Mouse (Mus musculus): ENCODE measurements at regions not wholly inside any gene's neighbourhood (a gene's known extent, or its start where the extent isn't known, plus 50 kb on each side); places are given as distances from the start of the nearest gene placed in this dataset.

- Histone ChIP-seq H3K9ac (no peak overlapping the region), H3K27me3 (replicated peaks) (no peaks in the 10 kb centered on the region), H3K4me2 (no peak overlapping the region), H3K4me1 (no peaks in the 10 kb centered on the region), H3K9me3 (no peaks in the 10 kb centered on the region), H3K36me3 (no peaks in the 10 kb centered on the region), H3K27ac (no peak overlapping the region), H3K4me3 (replicated peaks) (no peak overlapping the region)
- ATAC-seq (ENCODE audit: insufficient read depth, low FRiP score, low read depth) = no peak
- WGBS = 70% methylated on average over 13 of the region's 13 CpGs
These were observed 87.0 kb downstream of the Cog6 start for GRCm38 (mm10) chr3:52929827-52930605.

- Histone ChIP-seq H3K36me3 (no peaks in the 10 kb centered on the region), H3K27ac (no peak overlapping the region), H3K9ac (no peak overlapping the region), H3K27me3 (replicated peaks) (no peaks in the 10 kb centered on the region), H3K4me1 (no peaks in the 10 kb centered on the region), H3K4me2 (no peak overlapping the region), H3K9me3 (no peaks in the 10 kb centered on the region), H3K4me3 (replicated peaks) (no peak overlapping the region)
- WGBS = 66% methylated on average over 12 of the region's 12 CpGs
- ATAC-seq (ENCODE audit: insufficient read depth, low FRiP score, low read depth) = no peak
These were observed 89.6 kb downstream of the Cog6 start for GRCm38 (mm10) chr3:52927361-52927841.

- H3K27ac ChIP-seq = no peak overlapping the region
These were observed 90.5 kb downstream of the Cog6 start for GRCm38 (mm10) chr3:52926549-52926948.

GRCm38 (mm10) chr3:52925223-52925622 lies 91.8 kb downstream of the Cog6 start:
- Histone ChIP-seq H3K9ac (no peak overlapping the region), H3K4me2 (no peak overlapping the region), H3K36me3 (no peaks in the 10 kb centered on the region), H3K27me3 (replicated peaks) (no peaks in the 10 kb centered on the region), H3K9me3 (no peaks in the 10 kb centered on the region), H3K4me3 (replicated peaks) (no peak overlapping the region), H3K27ac (no peak overlapping the region), H3K4me1 (no peaks in the 10 kb centered on the region)
- WGBS = 67% methylated on average over 3 of the region's 3 CpGs
- no peak for ATAC-seq (ENCODE audit: insufficient read depth, low FRiP score, low read depth)

More at GRCm38 (mm10) chr3:52926549-52926948, 90.5 kb downstream of the Cog6 start:
- Histone ChIP-seq H3K27me3 (replicated peaks) (no peaks in the 10 kb centered on the region), H3K9ac (no peak overlapping the region), H3K36me3 (no peaks in the 10 kb centered on the region), H3K4me1 (no peaks in the 10 kb centered on the region), H3K4me2 (no peak overlapping the region), H3K4me3 (replicated peaks) (no peak overlapping the region), H3K9me3 (no peaks in the 10 kb centered on the region)
- no peak for ATAC-seq (ENCODE audit: insufficient read depth, low FRiP score, low read depth)
- WGBS = 83% methylated on average over 3 of the region's 3 CpGs

GRCm38 (mm10) chr3:52924631-52925030 lies 92.4 kb downstream of the Cog6 start:
- H3K27ac ChIP-seq = no peak overlapping the region
- H3K4me3 ChIP-seq (replicated peaks) = no peak overlapping the region
- H3K36me3 ChIP-seq = no peaks in the 10 kb centered on the region
- no peaks in the 10 kb centered on the region for H3K27me3 ChIP-seq (replicated peaks)
- WGBS = 86% methylated on average over 2 of the region's 2 CpGs
- H3K9ac ChIP-seq = no peak overlapping the region
- H3K4me2 ChIP-seq = no peak overlapping the region
- no peaks in the 10 kb centered on the region for H3K4me1 ChIP-seq
- no peaks in the 10 kb centered on the region for H3K9me3 ChIP-seq
- no peak for ATAC-seq (ENCODE audit: insufficient read depth, low FRiP score, low read depth)

- H3K9ac ChIP-seq = no peak overlapping the region
- no peaks in the 10 kb centered on the region for H3K27me3 ChIP-seq (replicated peaks)
- WGBS = 94% methylated on average over 4 of the region's 4 CpGs
- H3K9me3 ChIP-seq = no peaks in the 10 kb centered on the region
- H3K4me3 ChIP-seq (replicated peaks) = no peak overlapping the region
- H3K4me1 ChIP-seq = no peaks in the 10 kb centered on the region
- no peaks in the 10 kb centered on the region for H3K36me3 ChIP-seq
- ATAC-seq (ENCODE audit: insufficient read depth, low FRiP score, low read depth) = no peak
- no peak overlapping the region for H3K27ac ChIP-seq
- H3K4me2 ChIP-seq = no peak overlapping the region
These were observed 93.0 kb downstream of the Cog6 start for GRCm38 (mm10) chr3:52923824-52924559.

GRCm38 (mm10) chr3:52922411-52922810 lies 94.6 kb downstream of the Cog6 start:
- WGBS = 79% methylated on average over 8 of the region's 8 CpGs
- ATAC-seq (ENCODE audit: insufficient read depth, low FRiP score, low read depth) = no peak
- H3K27ac ChIP-seq = no peak overlapping the region
- H3K4me1 ChIP-seq = no peaks in the 10 kb centered on the region
- H3K4me2 ChIP-seq = no peak overlapping the region
- H3K9me3 ChIP-seq = no peaks in the 10 kb centered on the region
- no peaks in the 10 kb centered on the region for H3K27me3 ChIP-seq (replicated peaks)
- no peak overlapping the region for H3K9ac ChIP-seq
- no peak overlapping the region for H3K4me3 ChIP-seq (replicated peaks)
- H3K36me3 ChIP-seq = no peaks in the 10 kb centered on the region

- ATAC-seq (ENCODE audit: insufficient read depth, low FRiP score, low read depth) = no peak
- no peaks in the 10 kb centered on the region for H3K36me3 ChIP-seq
- H3K4me2 ChIP-seq = no peak overlapping the region
- H3K4me3 ChIP-seq (replicated peaks) = no peak overlapping the region
- H3K27me3 ChIP-seq (replicated peaks) = no peaks in the 10 kb centered on the region
- no peak overlapping the region for H3K9ac ChIP-seq
- WGBS = 87% methylated on average over 3 of the region's 3 CpGs
- no peak overlapping the region for H3K27ac ChIP-seq
- no peaks in the 10 kb centered on the region for H3K9me3 ChIP-seq
- H3K4me1 ChIP-seq = no peaks in the 10 kb centered on the region
These were observed 110.0 kb downstream of the Cog6 start for GRCm38 (mm10) chr3:52906823-52907564.

- Histone ChIP-seq H3K27ac (no peak overlapping the region), H3K36me3 (no peaks in the 10 kb centered on the region), H3K27me3 (replicated peaks) (no peaks in the 10 kb centered on the region), H3K4me2 (no peak overlapping the region), H3K9me3 (no peaks in the 10 kb centered on the region), H3K4me1 (no peaks in the 10 kb centered on the region), H3K4me3 (replicated peaks) (no peak overlapping the region), H3K9ac (no peak overlapping the region)
- no peak for ATAC-seq (ENCODE audit: insufficient read depth, low FRiP score, low read depth)
- 83% methylated on average over 3 of the region's 3 CpGs for WGBS
These were observed 113.0 kb downstream of the Cog6 start for GRCm38 (mm10) chr3:52904028-52904427.

- Histone ChIP-seq H3K4me3 (replicated peaks) (no peak overlapping the region), H3K4me2 (no peak overlapping the region), H3K36me3 (no peaks in the 10 kb centered on the region), H3K9ac (no peak overlapping the region), H3K9me3 (no peaks in the 10 kb centered on the region), H3K27me3 (replicated peaks) (no peaks in the 10 kb centered on the region), H3K27ac (no peak overlapping the region), H3K4me1 (no peaks in the 10 kb centered on the region)
- 23% methylated on average over 4 of the region's 4 CpGs for WGBS
- ATAC-seq (ENCODE audit: insufficient read depth, low FRiP score, low read depth) = peak; percentile 18; the same call in 1 of the 2 replicates
These were observed 119.4 kb downstream of the Cog6 start for GRCm38 (mm10) chr3:52897665-52898064.

- H3K4me3 ChIP-seq (replicated peaks) = no peak overlapping the region
- no peak for ATAC-seq (ENCODE audit: insufficient read depth, low FRiP score, low read depth)
- WGBS = 75% methylated on average over 7 of the region's 7 CpGs
- no peaks in the 10 kb centered on the region for H3K9me3 ChIP-seq
- H3K4me1 ChIP-seq = no peaks in the 10 kb centered on the region
- H3K27me3 ChIP-seq (replicated peaks) = no peaks in the 10 kb centered on the region
- no peak overlapping the region for H3K4me2 ChIP-seq
- H3K27ac ChIP-seq = no peak overlapping the region
- no peaks in the 10 kb centered on the region for H3K36me3 ChIP-seq
- H3K9ac ChIP-seq = no peak overlapping the region
These were observed 120.6 kb downstream of the Cog6 start for GRCm38 (mm10) chr3:52896462-52896861.

GRCm38 (mm10) chr3:52895751-52896150 lies 121.3 kb downstream of the Cog6 start:
- Histone ChIP-seq H3K27ac (no peak overlapping the region), H3K27me3 (replicated peaks) (no peaks in the 10 kb centered on the region), H3K36me3 (no peaks in the 10 kb centered on the region), H3K4me3 (replicated peaks) (no peak overlapping the region), H3K4me2 (no peak overlapping the region), H3K9me3 (no peaks in the 10 kb centered on the region), H3K9ac (no peak overlapping the region), H3K4me1 (no peaks in the 10 kb centered on the region)
- ATAC-seq (ENCODE audit: insufficient read depth, low FRiP score, low read depth) = no peak
- WGBS = 85% methylated on average over 5 of the region's 5 CpGs
